Mouse (Mus musculus) embryonic facial prominence, embryonic 12.5 days (tissue): ENCODE results near the gene Plekhm1. TPM values are rescaled to one million over a fixed set of nuclear protein-coding genes. Genes with fewer than 3 reads are reported as not detected.
"Not testable (repeated sequence)": the region's sequence is repeated elsewhere in the genome, so short reads cannot be mapped to it uniquely, and the experiment has no call there.

Experiments
- ATAC-seq: fragments of 200-750 bp; cut with Nextera tagmentation; 2 replicates; pipeline ENCODE4 v1.8.0; 2017; ENCODE audit not compliant: insufficient number of reproducible peaks, insufficient read depth, low FRiP score, low TSS enrichment
- H3K27ac ChIP-seq: fragments of 300-500 bp; sonication (generic); 2 replicates; pipeline ENCODE4 v1.5.1; 2016; ENCODE audit warnings: mild to moderate bottlenecking
- H3K27me3 ChIP-seq: fragments of 300-500 bp; sonication (generic); 2 replicates; pipeline ENCODE4 v1.6.1; 2016; ENCODE audit warnings: mild to moderate bottlenecking, moderate library complexity
- H3K36me3 ChIP-seq: fragments of 300-500 bp; sonication (generic); 2 replicates; pipeline ENCODE4 v1.6.1; 2016; ENCODE audit warnings: mild to moderate bottlenecking
- H3K4me1 ChIP-seq: fragments of 300-500 bp; sonication (generic); 2 replicates; pipeline ENCODE4 v1.6.1; 2016
- H3K4me2 ChIP-seq: fragments of 300-500 bp; sonication (generic); replicated peaks from 2 replicates; pipeline ENCODE4 v1.6.1; 2016; ENCODE audit warnings: mild to moderate bottlenecking, moderate library complexity
- H3K4me3 ChIP-seq: fragments of 300-500 bp; sonication (generic); 2 replicates; pipeline ENCODE4 v1.5.1; 2016; ENCODE audit warnings: mild to moderate bottlenecking
- H3K9ac ChIP-seq: fragments of 300-500 bp; sonication (generic); 2 replicates; pipeline ENCODE4 v1.6.1; 2016; ENCODE audit warnings: mild to moderate bottlenecking, moderate library complexity
- H3K9me3 ChIP-seq: fragments of 300-500 bp; sonication (generic); 2 replicates; pipeline ENCODE4 v1.6.1; 2016; ENCODE audit warnings: mild to moderate bottlenecking, moderate library complexity
- WGBS: fragments of 180-500 bp; shearing (Covaris S2); methylation state at CpG from one replicate; pipeline ENCODE4 v1.1.7; 2016; 5-methylcytosine and 5-hydroxymethylcytosine counted together
- polyA plus RNA-seq: library from polyadenylated mRNA; unstranded; fragments of >200 nt; fragmentation: Nextera tagmentation; extraction: Ambion mirVana; gene quantifications from 2 replicates; pipeline ENCODE4 v1.2.1, GENCODE M21; 2016

The Plekhm1 gene
- polyA plus RNA-seq, 1 experiment from 2014 or later, result 8.2 TPM

GRCm38 (mm10) chr11:103324723-103325122 is 87.8 kb downstream of the Plekhm1 start:
- Histone ChIP-seq H3K27me3 (no peaks in the 10 kb centered on the region), H3K4me3 (no peak overlapping the region), H3K9ac (no peak overlapping the region), H3K27ac (no peak overlapping the region), H3K4me1 (no peaks in the 10 kb centered on the region), H3K36me3 (no peaks in the 10 kb centered on the region), H3K9me3 (no peaks in the 10 kb centered on the region), H3K4me2 (no peak overlapping the region)
- 63% methylated on average over 13 of the region's 13 CpGs for WGBS
- ATAC-seq, result no peak

- H3K27ac ChIP-seq, H3K4me1 ChIP-seq, H3K4me2 ChIP-seq, H3K9me3 ChIP-seq, H3K27me3 ChIP-seq, H3K36me3 ChIP-seq, H3K9ac ChIP-seq, H3K4me3 ChIP-seq, ATAC-seq: not testable (repeated sequence)
- 44% methylated on average over 4 of the region's 4 CpGs for WGBS
Measured at GRCm38 (mm10) chr11:103322832-103323231, 89.7 kb downstream of the Plekhm1 start.

- Histone ChIP-seq H3K4me3 (no peak overlapping the region), H3K4me2 (no peak overlapping the region), H3K36me3 (no peaks in the 10 kb centered on the region), H3K9ac (no peak overlapping the region), H3K9me3 (no peaks in the 10 kb centered on the region), H3K27me3 (0 out of 2 replicates have a peak, but pooled peaks cover 5% of the 10 kb centered on the region), H3K4me1 (no peaks in the 10 kb centered on the region), H3K27ac (no peak overlapping the region)
- no peak for ATAC-seq
- WGBS, result 67% methylated on average over 4 of the region's 4 CpGs
Measured at GRCm38 (mm10) chr11:103320646-103321045, 91.8 kb downstream of the Plekhm1 start.

GRCm38 (mm10) chr11:103320196-103320595 is 92.3 kb downstream of the Plekhm1 start:
- H3K4me2 ChIP-seq, result no peak overlapping the region
- WGBS, result 83% methylated on average over 8 of the region's 8 CpGs
- H3K9ac ChIP-seq, result no peak overlapping the region
- H3K4me1 ChIP-seq, result no peaks in the 10 kb centered on the region; the same call in 1 of the 2 replicates
- H3K36me3 ChIP-seq, result no peaks in the 10 kb centered on the region
- H3K27ac ChIP-seq, result no peak overlapping the region
- H3K27me3 ChIP-seq, result 0 out of 2 replicates have a peak, but pooled peaks cover 5% of the 10 kb centered on the region
- ATAC-seq, result no peak
- no peak overlapping the region for H3K4me3 ChIP-seq
- H3K9me3 ChIP-seq, result no peaks in the 10 kb centered on the region

GRCm38 (mm10) chr11:103318042-103318441 is 94.4 kb downstream of the Plekhm1 start:
- Histone ChIP-seq H3K4me3 (no peak overlapping the region), H3K9me3 (no peaks in the 10 kb centered on the region), H3K27me3 (0 out of 2 replicates have a peak, but pooled peaks cover 5% of the 10 kb centered on the region), H3K4me1 (peaks cover 2% of the 10 kb centered on the region; the same call in 1 of the 2 replicates), H3K4me2 (no peak overlapping the region), H3K36me3 (no peaks in the 10 kb centered on the region), H3K27ac (no peak overlapping the region), H3K9ac (no peak overlapping the region)
- WGBS, result 61% methylated on average over 1 of the region's 1 CpGs
- no peak for ATAC-seq

GRCm38 (mm10) chr11:103315379-103315778 is 97.1 kb downstream of the Plekhm1 start:
- no peak for ATAC-seq
- Histone ChIP-seq H3K36me3 (no peaks in the 10 kb centered on the region), H3K9ac (no peak overlapping the region), H3K27me3 (0 out of 2 replicates have a peak, but pooled peaks cover 5% of the 10 kb centered on the region), H3K27ac (no peak overlapping the region), H3K4me2 (no peak overlapping the region), H3K4me3 (no peak overlapping the region), H3K4me1 (peaks cover 15% of the 10 kb centered on the region; the same call in 1 of the 2 replicates), H3K9me3 (no peaks in the 10 kb centered on the region)
- WGBS, result 79% methylated on average over 5 of the region's 5 CpGs

- WGBS, result 78% methylated on average over 10 of the region's 10 CpGs
- no peaks in the 10 kb centered on the region for H3K36me3 ChIP-seq
- H3K27ac ChIP-seq, result no peak overlapping the region
- no peak overlapping the region for H3K9ac ChIP-seq
- no peak for ATAC-seq
- H3K4me1 ChIP-seq, result peaks cover 15% of the 10 kb centered on the region; the same call in 1 of the 2 replicates
- H3K9me3 ChIP-seq, result no peaks in the 10 kb centered on the region
- 0 out of 2 replicates have a peak, but pooled peaks cover 5% of the 10 kb centered on the region for H3K27me3 ChIP-seq
- H3K4me3 ChIP-seq, result no peak overlapping the region
- H3K4me2 ChIP-seq, result no peak overlapping the region
Measured at GRCm38 (mm10) chr11:103314736-103315374, 97.6 kb downstream of the Plekhm1 start.

Other genes with a start within 250 kb of the Plekhm1 start
- gene Fmnl1, start 241.6 kb downstream of the Plekhm1 start, polyA plus RNA-seq, result 0.97 and 1.8 TPM in 2 replicates
- gene 1700023F06Rik, start 204.1 kb downstream of the Plekhm1 start, polyA plus RNA-seq, result 0.95 and 1.1 TPM in 2 replicates
- not detected in 2 replicates for gene Spata32, start 194.3 kb downstream of the Plekhm1 start, polyA plus RNA-seq
- 4.7 and 5.2 TPM in 2 replicates for gene Map3k14, start 145.2 kb downstream of the Plekhm1 start, polyA plus RNA-seq
- gene Arhgap27, start 49.0 kb downstream of the Plekhm1 start, polyA plus RNA-seq, result 7.2 and 7.4 TPM in 2 replicates
- gene Lrrc37a, start 91.9 kb upstream of the Plekhm1 start, polyA plus RNA-seq, result not detected in 2 replicates
- gene Gm884, start 208.5 kb upstream of the Plekhm1 start, polyA plus RNA-seq, result not detected in 2 replicates
- gene Lyzl6, start 226.2 kb upstream of the Plekhm1 start, polyA plus RNA-seq, result not detected in 2 replicates
- 0.69 and 1.2 TPM in 2 replicates for gene Rprml, start 236.9 kb upstream of the Plekhm1 start, polyA plus RNA-seq